Mouse (Mus musculus): Measurements from ENCODE around the gene Sqstm1. TPM values are rescaled to one million over a fixed set of nuclear protein-coding genes. Genes with fewer than 3 reads are reported as not detected.
A peak's percentile ranks its signal among the peaks of the same experiment; 100 is the strongest.

Gene Sqstm1
- polyA plus RNA-seq, 1 experiment from 2014 or later: 259 TPM

GRCm38 (mm10) chr11:50238821-50239791 lies 28.5 kb upstream of the Sqstm1 start:
- Histone ChIP-seq H3K4me1 (peaks cover 21% of the 10 kb centered on the region), H3K4me2 (no peak overlapping the region), H3K9me3 (replicated peaks) (no peaks in the 10 kb centered on the region), H3K9ac (no peak overlapping the region), H3K36me3 (peaks cover 12% of the 10 kb centered on the region), H3K27ac (no peak overlapping the region), H3K27me3 (peaks cover 20% of the 10 kb centered on the region), H3K4me3 (replicated peaks) (no peak overlapping the region)
- ATAC-seq (replicated peaks; ENCODE audit: low FRiP score): no peak
- 91% methylated on average over 9 of the region's 9 CpGs for WGBS

GRCm38 (mm10) chr11:50238324-50238723 lies 27.7 kb upstream of the Sqstm1 start, which contains the start of gene Ltc4s:
Gene Ltc4s, minus strand, starts transcription at chr11:50238616.
- WGBS: 43% methylated on average over 10 of the region's 10 CpGs
- H3K36me3 ChIP-seq: peaks cover 20% of the 10 kb centered on the region
- peaks cover 20% of the 10 kb centered on the region for H3K27me3 ChIP-seq
- H3K4me3 ChIP-seq (replicated peaks): peak within 1 kb of the TSS; percentile 66
- H3K27ac ChIP-seq: no peak within 1 kb of the TSS
- H3K9ac ChIP-seq: 0 out of 2 replicates have a peak within 1 kb of the TSS, but pooled peaks have one; percentile 21
- peak within 1 kb of the TSS; percentile 98 for H3K4me2 ChIP-seq
- H3K4me1 ChIP-seq: peaks cover 21% of the 10 kb centered on the region
- ATAC-seq (replicated peaks; ENCODE audit: low FRiP score): no peak
- no peaks in the 10 kb centered on the region for H3K9me3 ChIP-seq (replicated peaks)

- Histone ChIP-seq H3K4me2 (peak overlapping the region; percentile 98), H3K27ac (no peak overlapping the region), H3K4me1 (peaks cover 21% of the 10 kb centered on the region), H3K36me3 (peaks cover 31% of the 10 kb centered on the region), H3K9ac (peak overlapping the region; percentile 48), H3K27me3 (peaks cover 20% of the 10 kb centered on the region), H3K9me3 (replicated peaks) (no peaks in the 10 kb centered on the region), H3K4me3 (replicated peaks) (peak overlapping the region; percentile 66)
- ATAC-seq (replicated peaks; ENCODE audit: low FRiP score): peak; percentile 59
- 2% methylated on average over 66 of the region's 66 CpGs for WGBS
These were observed 26.6 kb upstream of the Sqstm1 start for GRCm38 (mm10) chr11:50236937-50237835.

GRCm38 (mm10) chr11:50236540-50236936 lies 25.9 kb upstream of the Sqstm1 start:
- Histone ChIP-seq H3K4me2 (peak overlapping the region; percentile 98), H3K4me1 (peaks cover 23% of the 10 kb centered on the region), H3K4me3 (replicated peaks) (peak overlapping the region; percentile 66), H3K9me3 (replicated peaks) (no peaks in the 10 kb centered on the region), H3K27ac (no peak overlapping the region), H3K36me3 (peaks cover 38% of the 10 kb centered on the region), H3K27me3 (peaks cover 20% of the 10 kb centered on the region), H3K9ac (peak overlapping the region; percentile 49)
- WGBS: under 1% methylated on average over 26 of the region's 27 CpGs
- peak; percentile 93 for ATAC-seq (replicated peaks; ENCODE audit: low FRiP score)

GRCm38 (mm10) chr11:50234606-50235005 lies 24.0 kb upstream of the Sqstm1 start:
- no peak overlapping the region for H3K9ac ChIP-seq
- H3K4me1 ChIP-seq: peaks cover 37% of the 10 kb centered on the region
- H3K4me3 ChIP-seq (replicated peaks): no peak overlapping the region
- no peak overlapping the region for H3K4me2 ChIP-seq
- peaks cover 43% of the 10 kb centered on the region for H3K36me3 ChIP-seq
- H3K27me3 ChIP-seq: peaks cover 20% of the 10 kb centered on the region
- no peak overlapping the region for H3K27ac ChIP-seq
- 95% methylated on average over 25 of the region's 25 CpGs for WGBS
- H3K9me3 ChIP-seq (replicated peaks): no peaks in the 10 kb centered on the region
- no peak for ATAC-seq (replicated peaks; ENCODE audit: low FRiP score)

- no peak overlapping the region for H3K9ac ChIP-seq
- no peak overlapping the region for H3K4me3 ChIP-seq (replicated peaks)
- 85% methylated on average over 11 of the region's 11 CpGs for WGBS
- no peaks in the 10 kb centered on the region for H3K9me3 ChIP-seq (replicated peaks)
- H3K27me3 ChIP-seq: peaks cover 20% of the 10 kb centered on the region
- H3K27ac ChIP-seq: no peak overlapping the region
- peaks cover 43% of the 10 kb centered on the region for H3K36me3 ChIP-seq
- peaks cover 43% of the 10 kb centered on the region for H3K4me1 ChIP-seq
- no peak overlapping the region for H3K4me2 ChIP-seq
- no peak for ATAC-seq (replicated peaks; ENCODE audit: low FRiP score)
These were observed 23.4 kb upstream of the Sqstm1 start for GRCm38 (mm10) chr11:50233993-50234392.

GRCm38 (mm10) chr11:50233022-50233421 lies 22.4 kb upstream of the Sqstm1 start:
- Histone ChIP-seq H3K27ac (no peak overlapping the region), H3K27me3 (peaks cover 13% of the 10 kb centered on the region), H3K4me3 (replicated peaks) (no peak overlapping the region), H3K4me2 (no peak overlapping the region), H3K9ac (no peak overlapping the region), H3K4me1 (peaks cover 51% of the 10 kb centered on the region), H3K36me3 (peaks cover 43% of the 10 kb centered on the region), H3K9me3 (replicated peaks) (no peaks in the 10 kb centered on the region)
- 94% methylated on average over 13 of the region's 13 CpGs for WGBS
- ATAC-seq (replicated peaks; ENCODE audit: low FRiP score): no peak

- H3K4me1 ChIP-seq: peaks cover 55% of the 10 kb centered on the region
- peak overlapping the region; percentile 57 for H3K4me2 ChIP-seq
- 22% methylated on average over 8 of the region's 8 CpGs for WGBS
- no peaks in the 10 kb centered on the region for H3K9me3 ChIP-seq (replicated peaks)
- peaks cover 43% of the 10 kb centered on the region for H3K36me3 ChIP-seq
- no peaks in the 10 kb centered on the region for H3K27me3 ChIP-seq
- no peak for ATAC-seq (replicated peaks; ENCODE audit: low FRiP score)
- H3K4me3 ChIP-seq (replicated peaks): 0 out of 2 replicates have a peak overlapping the region, but pooled peaks have one; percentile 32
- no peak overlapping the region for H3K9ac ChIP-seq
- H3K27ac ChIP-seq: no peak overlapping the region
These were observed 20.8 kb upstream of the Sqstm1 start for GRCm38 (mm10) chr11:50231411-50231810.

- H3K27ac ChIP-seq: no peak overlapping the region
- no peaks in the 10 kb centered on the region for H3K9me3 ChIP-seq (replicated peaks)
- peak overlapping the region; percentile 32 for H3K4me3 ChIP-seq (replicated peaks)
- peak; percentile 33; the same call in 1 of the 2 replicates for ATAC-seq (replicated peaks; ENCODE audit: low FRiP score)
- H3K36me3 ChIP-seq: peaks cover 43% of the 10 kb centered on the region
- H3K4me2 ChIP-seq: peak overlapping the region; percentile 57
- peaks cover 55% of the 10 kb centered on the region for H3K4me1 ChIP-seq
- WGBS: 35% methylated on average over 45 of the region's 45 CpGs
- H3K9ac ChIP-seq: no peak overlapping the region
- H3K27me3 ChIP-seq: no peaks in the 10 kb centered on the region
These were observed 20.1 kb upstream of the Sqstm1 start for GRCm38 (mm10) chr11:50230481-50231304.

- H3K27ac ChIP-seq: no peak overlapping the region
- WGBS: 47% methylated on average over 7 of the region's 7 CpGs
- H3K9me3 ChIP-seq (replicated peaks): no peaks in the 10 kb centered on the region
- no peak overlapping the region for H3K9ac ChIP-seq
- no peaks in the 10 kb centered on the region for H3K27me3 ChIP-seq
- H3K4me3 ChIP-seq (replicated peaks): no peak overlapping the region
- H3K36me3 ChIP-seq: peaks cover 33% of the 10 kb centered on the region
- ATAC-seq (replicated peaks; ENCODE audit: low FRiP score): no peak
- H3K4me2 ChIP-seq: no peak overlapping the region
- peaks cover 54% of the 10 kb centered on the region for H3K4me1 ChIP-seq
These were observed 18.8 kb upstream of the Sqstm1 start for GRCm38 (mm10) chr11:50229252-50229910.
